In the genomic region with DNA sequence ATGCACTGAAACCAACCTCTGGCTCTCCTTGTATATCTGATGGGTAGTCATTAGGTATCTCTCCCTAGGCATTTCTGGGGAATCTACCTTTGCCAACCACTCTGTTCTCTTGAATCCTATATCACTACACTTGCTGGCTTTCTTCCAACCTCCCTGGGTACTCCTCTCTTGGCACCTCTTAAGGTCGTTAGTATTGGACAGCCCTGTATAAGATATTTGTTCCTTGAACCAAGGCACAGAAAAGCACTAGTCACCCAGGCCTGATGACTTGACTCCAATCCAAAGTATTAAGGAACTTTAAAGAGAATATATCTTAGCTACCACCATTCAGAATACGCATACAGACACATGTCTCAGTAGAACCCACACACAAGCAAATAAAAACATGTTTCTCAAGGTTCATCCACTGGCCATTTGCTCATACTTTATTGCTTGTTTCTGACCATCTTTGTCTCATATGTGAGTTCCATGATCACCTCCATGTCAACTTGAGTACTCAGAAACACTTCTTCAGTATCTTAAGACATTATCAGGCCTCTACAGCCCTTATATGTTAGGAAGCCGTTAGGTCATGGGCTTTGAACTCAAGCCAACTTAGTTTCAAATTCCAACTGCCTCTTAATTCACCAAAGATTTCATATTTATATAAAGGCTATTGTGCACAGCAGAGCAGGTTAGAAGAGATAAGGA, we compare ENCODE assay signal across 22 mouse cellular contexts. TPM values are rescaled to one million over a fixed set of nuclear protein-coding genes. Genes with fewer than 3 reads are reported as not detected.
"Had no signal": no experiment of that assay in that cellular context is flagged by ENCODE, and none has a peak within 500 bp of the region (broad histone marks: within the 10 kb centered on the region; RNA-seq: fewer than 3 reads in every experiment).

No protein-coding gene starts in this region.

- H3K9ac ChIP-seq: limb, embryonic 12.5 days; limb, embryonic 15.5 days; liver, embryonic 12.5 days; liver, embryonic 15.5 days; midbrain, embryonic 13.5 days; neural tube, embryonic 13.5 days; stomach, embryonic 15.5 days had no signal

- H3K4me3 ChIP-seq: limb, embryonic 12.5 days; limb, embryonic 15.5 days; liver, embryonic 12.5 days; liver, embryonic 15.5 days; midbrain, embryonic 13.5 days; myocyte; neural tube, embryonic 13.5 days; stomach, embryonic 15.5 days had no signal

- H3K36me3 ChIP-seq: limb, embryonic 12.5 days; limb, embryonic 15.5 days; liver, embryonic 12.5 days; liver, embryonic 15.5 days; midbrain, embryonic 13.5 days; neural tube, embryonic 13.5 days; stomach, embryonic 15.5 days had no signal

- ATAC-seq: intestine, embryonic 16.5 days; liver, embryonic 12.5 days; lung, postnatal 0 days; midbrain, embryonic 13.5 days; midbrain, embryonic 16.5 days had no signal

- H3K9me3 ChIP-seq: limb, embryonic 15.5 days; liver, embryonic 12.5 days; liver, embryonic 15.5 days; midbrain, embryonic 13.5 days; neural tube, embryonic 13.5 days; stomach, embryonic 15.5 days had no signal

- H3K27me3 ChIP-seq: limb, embryonic 12.5 days; limb, embryonic 15.5 days; liver, embryonic 12.5 days; liver, embryonic 15.5 days; midbrain, embryonic 13.5 days; neural tube, embryonic 13.5 days; stomach, embryonic 15.5 days had no signal

- DNase-seq: kidney, adult 18-20 months; kidney, adult 9 months; kidney, postnatal 14 days; left cerebral cortex, postnatal 4 days; lung, adult 2 months; retina, postnatal 1 day; right cerebral cortex, postnatal 25 days; spleen, adult 18-20 months; thymus, postnatal 25 days had no signal

- H3K4me1 ChIP-seq: limb, embryonic 15.5 days; midbrain, embryonic 13.5 days; neural tube, embryonic 13.5 days; stomach, embryonic 15.5 days had no signal

- H3K4me2 ChIP-seq: limb, embryonic 12.5 days; limb, embryonic 15.5 days; liver, embryonic 12.5 days; liver, embryonic 15.5 days; midbrain, embryonic 13.5 days; neural tube, embryonic 13.5 days; stomach, embryonic 15.5 days had no signal

- H3K27ac ChIP-seq: limb, embryonic 12.5 days; limb, embryonic 15.5 days; liver, embryonic 12.5 days; liver, embryonic 15.5 days; midbrain, embryonic 13.5 days; neural tube, embryonic 13.5 days; stomach, embryonic 15.5 days had no signal

RNA-seq across cellular contexts. Expression of a gene that starts 48.5 kb away (rescaled TPM):
- total RNA-seq: monocyte, adult 5-6 weeks; neutrophil, adult 5-6 weeks had no signal
